Mouse (Mus musculus) hematopoietic stem cell, adult 5-6 weeks (primary cell): ENCODE measurements around the gene Jph2. TPM values are rescaled to one million over a fixed set of nuclear protein-coding genes. Genes with fewer than 3 reads are reported as not detected.

ENCODE experiments used
- ATAC-seq, 2 experiments: fragments of 125-278 bp in 1 of 2; replicated peaks in 1 of 2; 2 replicates each; pipeline ENCODE4 v1.8.0; 2016 to 2017; ENCODE audit warnings: inconsistent platforms in 2 of 2, mild to moderate bottlenecking in 2 of 2, moderate number of reproducible peaks in 2 of 2, low read depth in 1 of 2, moderate TSS enrichment in 1 of 2; ENCODE audit not compliant: low FRiP score in 2 of 2, poor library complexity in 2 of 2, severe bottlenecking in 2 of 2, insufficient read depth in 1 of 2, low TSS enrichment in 1 of 2
- total RNA-seq: library from RNA; stranded (forward); fragments of 172-1452, 232-1000 nt; gene quantifications from 2 replicates; pipeline ENCODE4 v1.2.3, GENCODE M21; 2017

Jph2 gene
- total RNA-seq = not detected in 2 replicates

DNA sequence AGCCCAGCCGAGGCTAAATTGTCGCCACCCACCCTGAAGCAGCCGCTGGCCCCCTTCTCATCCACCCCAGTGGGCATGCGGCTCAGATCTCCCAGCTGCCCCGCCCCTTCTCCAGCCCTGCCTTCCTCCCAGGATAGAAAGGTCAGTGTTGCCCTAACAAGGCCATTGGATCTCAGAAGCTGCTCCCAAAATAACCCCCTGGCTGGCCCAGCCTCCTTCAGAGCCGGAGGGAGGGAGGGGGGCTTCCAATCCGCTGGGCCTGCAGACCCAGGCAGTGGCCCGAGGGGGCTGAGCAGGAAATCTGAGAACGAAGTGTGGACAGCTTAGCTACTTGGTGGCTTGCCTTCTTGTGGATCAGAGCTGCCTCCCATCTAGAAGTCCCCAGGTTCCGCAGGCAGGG, at the start of gene Jph2:
Jph2 (minus strand) TSS at position 89 of the 400 bp plus-strand sequence.
- no peak for ATAC-seq

DNA sequence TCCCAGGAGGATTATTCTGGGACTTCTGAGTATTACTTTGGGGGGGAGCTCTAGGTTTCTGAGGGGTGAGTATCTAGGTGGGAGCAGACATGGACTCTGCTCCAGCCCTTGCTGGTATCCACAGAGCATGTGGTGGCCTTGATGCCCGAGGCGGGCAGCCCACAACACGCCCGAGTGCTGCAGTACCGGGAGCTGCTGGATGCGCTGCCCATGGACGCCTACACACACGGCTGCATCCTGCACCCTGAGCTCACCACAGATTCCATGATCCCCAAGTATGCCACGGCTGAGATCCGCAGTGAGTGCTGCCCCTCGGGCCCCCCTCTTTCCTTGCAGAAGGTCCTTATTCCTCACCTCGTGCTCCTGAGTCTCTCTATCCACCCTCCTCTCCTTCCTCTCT, 49.6 kb upstream of the Jph2 start:
- ATAC-seq = no peak

GRCm38 (mm10) chr2:163444017-163444416, 46.2 kb upstream of the Jph2 start:
- no peak for ATAC-seq

GRCm38 (mm10) chr2:163443543-163443942, 45.8 kb upstream of the Jph2 start:
- ATAC-seq = no peak

GRCm38 (mm10) chr2:163439488-163439887, 41.7 kb upstream of the Jph2 start:
- ATAC-seq = no peak

DNA sequence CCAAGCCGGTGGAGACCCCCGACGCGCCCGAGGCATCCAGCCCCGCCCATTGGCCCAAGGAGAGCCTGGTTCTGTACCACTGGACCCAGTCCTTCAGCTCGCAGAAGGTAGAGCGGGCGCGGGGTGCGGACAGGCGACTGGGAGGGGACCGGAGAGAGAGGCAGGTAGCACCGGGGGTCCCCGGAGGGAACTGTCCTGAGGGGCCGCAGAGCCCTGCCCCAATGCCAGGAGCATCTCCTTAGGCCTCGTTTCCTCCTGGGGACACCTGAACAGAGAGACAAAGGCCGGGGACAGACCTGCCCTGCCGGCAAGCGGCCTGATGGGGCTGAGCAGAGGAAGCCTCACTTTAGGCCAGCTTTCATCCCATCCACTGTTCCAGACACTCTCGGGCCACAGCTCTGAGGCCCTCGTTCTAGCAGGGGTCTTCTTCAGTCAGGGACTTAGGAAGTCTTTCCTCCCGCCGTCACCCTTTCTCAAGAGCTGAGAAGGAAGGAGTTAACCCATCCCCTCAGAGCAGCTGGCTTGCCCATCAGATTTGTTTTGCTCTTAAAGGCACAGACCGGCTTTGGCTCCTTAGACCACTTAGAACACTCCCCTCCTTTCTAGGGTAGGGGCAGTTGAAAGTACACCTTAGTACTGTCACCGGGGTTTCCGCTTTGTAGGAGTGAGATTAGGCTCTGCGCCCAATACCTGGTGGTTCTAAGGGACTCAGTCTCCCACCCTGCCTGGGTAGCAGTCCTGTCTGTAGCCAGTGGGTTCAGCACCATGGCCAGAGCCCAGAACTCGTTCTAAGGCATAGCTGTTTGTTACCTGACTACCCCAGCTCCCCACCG, 41.0 kb upstream of the Jph2 start:
- ATAC-seq = peak; percentile 37 to 74; a peak in 1 of 4 replicates

DNA sequence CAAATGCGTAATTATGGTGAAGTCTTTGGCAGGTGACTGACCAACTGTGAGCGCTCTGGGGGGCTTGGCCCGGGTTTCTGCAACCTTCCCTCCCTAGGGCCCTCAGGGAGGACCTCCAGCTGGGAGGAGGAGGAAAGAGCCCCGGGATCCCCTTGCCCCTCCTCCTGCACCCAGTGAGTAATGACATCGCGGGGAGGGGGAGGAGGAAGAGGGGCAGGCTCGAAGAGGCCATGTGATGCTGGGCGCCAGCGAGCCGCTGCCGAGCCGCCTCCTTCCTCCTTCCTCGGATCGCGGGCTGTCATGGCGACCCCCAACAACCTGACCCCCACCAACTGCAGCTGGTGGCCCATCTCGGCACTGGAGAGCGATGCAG, 40.4 kb upstream of the Jph2 start, which contains the start of gene Gdap1l1:
Gdap1l1 (plus strand) TSS at position 231 of the 373 bp plus-strand sequence.
- no peak for ATAC-seq

DNA sequence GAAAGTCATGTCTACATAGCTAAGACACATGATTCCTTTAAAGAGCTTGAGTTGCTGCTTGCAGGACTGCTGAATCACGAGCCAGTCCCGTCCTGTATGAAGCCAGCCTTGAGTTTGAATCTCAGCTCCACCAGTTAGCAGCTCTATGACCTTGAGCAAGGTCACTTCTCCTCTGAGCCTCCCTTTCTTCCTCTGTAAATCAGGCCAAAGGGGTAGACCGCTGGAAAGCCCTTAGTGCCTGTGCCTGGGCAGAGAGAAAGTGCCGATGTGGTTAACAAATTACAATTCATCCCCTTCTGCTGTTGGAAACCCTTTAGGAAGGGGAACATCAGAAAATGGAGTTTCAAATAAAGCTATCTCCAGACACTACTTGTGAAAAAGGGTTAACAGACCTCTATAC, 40.0 kb upstream of the Jph2 start:
- ATAC-seq = no peak

DNA sequence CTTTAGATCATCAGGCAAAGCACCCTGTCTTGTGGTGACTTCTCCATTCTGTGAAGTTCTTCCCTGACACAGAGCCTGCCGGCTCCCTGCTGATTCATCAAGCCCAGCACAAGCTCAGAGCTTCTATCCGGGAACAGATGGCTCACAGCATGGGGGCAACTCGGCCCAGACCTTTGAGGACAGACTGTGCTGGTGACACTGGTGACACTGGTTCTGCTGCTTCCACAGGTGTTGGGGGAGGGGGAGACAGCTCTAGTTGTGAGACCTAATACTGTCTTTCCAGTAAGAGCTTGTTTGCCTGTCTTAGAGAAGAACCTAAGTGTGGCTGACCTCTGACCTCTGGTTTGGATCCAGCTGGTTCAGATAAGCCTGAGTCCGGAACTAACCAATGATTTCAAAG, 36.2 kb upstream of the Jph2 start:
- 0 out of 4 replicates have a peak, but pooled peaks of 1 of the 2 experiments have one; percentile 21 for ATAC-seq

DNA sequence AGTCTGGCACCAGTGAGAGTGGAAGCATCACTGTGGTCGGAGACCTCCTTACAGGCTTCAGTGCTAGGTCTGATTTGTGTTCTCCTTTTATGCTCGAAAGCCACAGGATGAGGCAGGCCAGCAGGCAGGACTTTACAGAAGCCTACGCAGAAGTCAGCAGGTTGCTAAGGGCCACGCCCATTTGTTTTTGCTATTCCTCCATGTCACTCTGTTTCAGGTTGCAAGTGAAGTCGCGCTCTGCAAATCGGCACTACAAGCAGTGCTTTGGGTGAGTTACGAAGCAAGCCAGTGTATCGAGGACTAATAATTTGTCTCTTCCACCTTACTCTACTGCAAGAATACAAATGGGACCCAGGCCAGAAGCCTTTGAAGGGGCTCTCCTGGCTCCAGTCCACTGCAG, 33.5 kb upstream of the Jph2 start:
- ATAC-seq = no peak

DNA sequence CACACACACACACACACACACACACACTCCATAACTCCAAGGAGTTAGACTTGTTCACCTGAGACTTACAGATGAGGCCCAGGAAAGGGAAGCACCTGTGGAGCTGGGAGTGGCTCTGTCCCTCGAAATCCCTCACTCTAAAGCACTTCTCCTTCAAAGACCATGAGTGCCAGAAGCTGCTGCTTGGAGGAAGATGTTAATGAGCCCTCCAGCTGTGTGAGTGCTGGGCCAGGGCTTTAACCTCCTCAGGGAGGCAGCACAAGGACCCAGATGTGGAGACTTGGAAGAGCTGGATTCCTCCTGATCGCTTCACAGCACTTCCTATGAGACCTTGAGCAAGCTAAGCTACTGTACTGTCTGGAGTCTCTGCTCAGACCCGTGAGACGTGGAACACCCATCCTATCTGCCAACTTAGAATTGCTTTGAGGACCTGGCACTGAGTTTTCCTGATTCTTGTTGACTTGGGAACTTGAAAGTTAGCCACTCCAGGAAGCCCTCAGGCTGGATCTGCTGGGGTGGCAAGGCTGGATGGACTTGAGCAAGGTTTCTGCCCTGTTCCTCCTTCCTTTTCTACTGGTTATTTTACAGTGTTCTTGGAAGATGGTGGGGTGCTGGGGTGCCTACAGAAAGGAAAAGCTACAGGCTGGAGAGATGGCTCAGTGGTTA, 30.7 kb upstream of the Jph2 start:
- ATAC-seq = no peak

- ATAC-seq = no peak
Observed at GRCm38 (mm10) chr2:163424597-163424996, 26.8 kb upstream of the Jph2 start, which contains the start of gene Oser1. Gene Oser1 (minus strand): TSS chr2:163424697.

DNA sequence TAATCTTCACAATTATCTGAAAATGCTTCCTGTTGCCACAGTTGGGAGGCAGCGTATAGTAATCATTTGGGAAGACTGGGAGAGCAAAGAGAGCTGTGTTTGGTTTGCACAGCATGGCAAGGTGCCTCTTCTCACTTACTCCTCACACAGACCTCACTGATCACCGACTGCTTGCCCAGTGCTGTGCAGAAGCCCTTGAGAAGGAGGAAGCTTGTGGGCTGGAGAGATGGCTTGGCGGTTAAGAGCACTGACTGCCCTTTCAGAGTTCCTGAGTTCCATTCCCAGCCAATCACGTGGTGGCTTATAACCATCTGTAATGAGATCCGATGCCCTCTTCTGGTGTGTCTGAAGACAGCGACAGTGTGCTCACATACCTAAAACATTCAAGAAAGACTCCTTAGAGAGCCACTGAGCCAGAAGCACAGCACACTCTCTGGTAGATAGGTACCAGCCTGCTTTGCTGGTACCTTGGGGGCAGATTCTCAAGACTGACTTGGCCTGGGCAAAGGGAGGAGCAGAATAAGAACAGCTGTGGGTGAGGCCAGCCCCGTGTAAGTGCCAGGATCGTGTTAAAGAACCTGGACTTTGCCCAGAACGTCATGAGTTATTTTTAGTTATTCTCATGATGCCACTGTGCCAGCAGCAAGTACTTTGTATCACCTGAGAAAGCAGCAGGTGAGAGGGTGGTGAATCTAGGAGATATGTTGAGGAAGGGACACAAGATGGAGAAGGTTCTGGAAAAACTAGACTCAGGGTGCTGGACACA, 25.3 kb upstream of the Jph2 start:
- peak in 1 of 2 experiments; percentile 15; a peak in 1 of 4 replicates for ATAC-seq

GRCm38 (mm10) chr2:163420366-163420886, 22.6 kb upstream of the Jph2 start:
- ATAC-seq = no peak

- peak; percentile 93 to 95 for ATAC-seq
Observed at GRCm38 (mm10) chr2:163419346-163420045, 21.7 kb upstream of the Jph2 start.

DNA sequence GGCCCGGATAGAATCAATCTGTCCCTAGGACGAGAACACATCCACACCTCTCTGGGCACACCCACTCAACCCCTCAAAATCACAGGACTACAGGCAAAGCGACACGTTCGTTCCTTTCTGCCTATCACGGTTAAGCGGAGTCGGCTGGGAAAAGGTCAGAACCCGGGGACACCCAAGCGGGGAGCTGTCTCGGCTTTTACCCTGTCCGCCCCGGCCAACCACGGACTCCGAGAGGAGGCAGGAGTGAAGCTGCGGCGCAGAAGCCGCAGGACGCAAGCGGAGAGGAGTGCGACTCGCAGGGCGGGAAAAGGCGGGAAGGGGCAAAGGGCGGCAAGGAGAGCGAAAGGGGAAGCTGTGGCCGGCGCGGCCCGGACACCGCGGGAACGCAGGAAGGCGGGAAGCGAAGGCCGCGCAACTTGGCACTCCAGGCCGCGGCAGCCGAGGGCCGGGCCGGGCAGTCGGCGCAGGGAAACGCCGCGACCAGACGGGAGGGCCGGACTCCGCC, 21.1 kb upstream of the Jph2 start:
- peak; percentile 5 to 41; a peak in 3 of 4 replicates for ATAC-seq

GRCm38 (mm10) chr2:163417830-163418229, 20.0 kb upstream of the Jph2 start:
- no peak for ATAC-seq
